Mouse (Mus musculus): ENCODE measurements around the gene Fcrlb. TPM values are rescaled to one million over a fixed set of nuclear protein-coding genes. Genes with fewer than 3 reads are reported as not detected.
A peak's percentile ranks its signal among the peaks of the same experiment; 100 is the strongest.

The Fcrlb gene
- total RNA-seq, 2 experiments from 2014 or later, result not detected

- Histone ChIP-seq H3K27ac (no peak overlapping the region), H3K4me3 (no peak overlapping the region)
- no peak for TF ChIP-seq CTCF (IDR thresholded peaks at IDR 0.05)
- intact Hi-C loops (cut with DNase I), result no loop called here
- no peak for DNase-seq
Measured at GRCm38 (mm10) chr1:170876906-170877305, 35.8 kb downstream of the Fcrlb start.

GRCm38 (mm10) chr1:170875676-170876075 is 37.1 kb downstream of the Fcrlb start:
- no peak for TF ChIP-seq CTCF (IDR thresholded peaks at IDR 0.05)
- H3K4me3 ChIP-seq, result no peak overlapping the region
- DNase-seq, result no peak
- intact Hi-C loops (cut with DNase I), result no loop called here
- H3K27ac ChIP-seq, result no peak overlapping the region

- no peak for TF ChIP-seq CTCF (IDR thresholded peaks at IDR 0.05)
- intact Hi-C loops (cut with DNase I), result no loop called here
- no peak overlapping the region for H3K27ac ChIP-seq
- no peak overlapping the region for H3K4me3 ChIP-seq
- no peak for DNase-seq
Measured at GRCm38 (mm10) chr1:170871961-170872360, 40.8 kb downstream of the Fcrlb start.

GRCm38 (mm10) chr1:170871402-170871801 is 41.3 kb downstream of the Fcrlb start:
- TF ChIP-seq CTCF (IDR thresholded peaks at IDR 0.05), result no peak
- intact Hi-C loops (cut with DNase I), result no loop called here
- no peak overlapping the region for H3K27ac ChIP-seq
- no peak overlapping the region for H3K4me3 ChIP-seq
- DNase-seq, result no peak

GRCm38 (mm10) chr1:170868905-170869283 is 43.8 kb downstream of the Fcrlb start:
- DNase-seq, result no peak
- intact Hi-C loops (cut with DNase I), result no loop called here
- Histone ChIP-seq H3K4me3 (peak overlapping the region; percentile 92), H3K27ac (peak overlapping the region; percentile 95)
- TF ChIP-seq CTCF (IDR thresholded peaks at IDR 0.05), result no peak

GRCm38 (mm10) chr1:170868107-170868904 is 44.4 kb downstream of the Fcrlb start:
- Histone ChIP-seq H3K27ac (peak overlapping the region; percentile 95), H3K4me3 (peak overlapping the region; percentile 92)
- intact Hi-C loops (cut with DNase I), result no loop called here
- TF ChIP-seq CTCF (IDR thresholded peaks at IDR 0.05), result no peak
- DNase-seq, result peak; percentile 67

- intact Hi-C loops (cut with DNase I), result no loop called here
- H3K4me3 ChIP-seq, result peak within 1 kb of the TSS; percentile 92
- TF ChIP-seq CTCF (IDR thresholded peaks at IDR 0.05), result no peak
- H3K27ac ChIP-seq, result peak within 1 kb of the TSS; percentile 95
- peak; percentile 96 for DNase-seq
Measured at GRCm38 (mm10) chr1:170867691-170868105, 45.0 kb downstream of the Fcrlb start, which contains the start of gene Atf6. Atf6 (minus strand) TSS chr1:170867771.

- Histone ChIP-seq H3K4me3 (peak overlapping the region; percentile 92), H3K27ac (peak overlapping the region; percentile 95)
- no peak for TF ChIP-seq CTCF (IDR thresholded peaks at IDR 0.05)
- intact Hi-C loops (cut with DNase I), result no loop called here
- DNase-seq, result no peak
Measured at GRCm38 (mm10) chr1:170866992-170867690, 45.6 kb downstream of the Fcrlb start.

GRCm38 (mm10) chr1:170865406-170865805 is 47.3 kb downstream of the Fcrlb start:
- intact Hi-C loops (cut with DNase I), result no loop called here
- no peak for DNase-seq
- Histone ChIP-seq H3K4me3 (no peak overlapping the region), H3K27ac (no peak overlapping the region)
- TF ChIP-seq CTCF (IDR thresholded peaks at IDR 0.05), result no peak

GRCm38 (mm10) chr1:170864754-170865153 is 48.0 kb downstream of the Fcrlb start:
- no peak overlapping the region for H3K4me3 ChIP-seq
- TF ChIP-seq CTCF (IDR thresholded peaks at IDR 0.05), result no peak
- intact Hi-C loops (cut with DNase I), result no loop called here
- no peak overlapping the region for H3K27ac ChIP-seq
- no peak for DNase-seq

GRCm38 (mm10) chr1:170864234-170864633 is 48.5 kb downstream of the Fcrlb start:
- no peak overlapping the region for H3K4me3 ChIP-seq
- no peak overlapping the region for H3K27ac ChIP-seq
- no peak for TF ChIP-seq CTCF (IDR thresholded peaks at IDR 0.05)
- intact Hi-C loops (cut with DNase I), result no loop called here
- no peak for DNase-seq

- intact Hi-C loops (cut with DNase I), result no loop called here
- no peak for TF ChIP-seq CTCF (IDR thresholded peaks at IDR 0.05)
- Histone ChIP-seq H3K27ac (no peak overlapping the region), H3K4me3 (no peak overlapping the region)
- no peak for DNase-seq
Measured at GRCm38 (mm10) chr1:170863033-170863432, 49.7 kb downstream of the Fcrlb start.

- no peak overlapping the region for H3K27ac ChIP-seq
- no peak for TF ChIP-seq CTCF (IDR thresholded peaks at IDR 0.05)
- no peak for DNase-seq
- H3K4me3 ChIP-seq, result no peak overlapping the region
- intact Hi-C loops (cut with DNase I), result no loop called here
Measured at GRCm38 (mm10) chr1:170862435-170862717, 50.4 kb downstream of the Fcrlb start.
